Mouse (Mus musculus) kidney, adult 18-20 months (tissue): ENCODE data around the gene Usp50.
A peak's percentile ranks its signal among the peaks of the same experiment; 100 is the strongest.

Experiments
- DNase-seq: peaks from one replicate; pipeline ENCODE4 v3.0.0; 2021

Usp50 gene

DNA sequence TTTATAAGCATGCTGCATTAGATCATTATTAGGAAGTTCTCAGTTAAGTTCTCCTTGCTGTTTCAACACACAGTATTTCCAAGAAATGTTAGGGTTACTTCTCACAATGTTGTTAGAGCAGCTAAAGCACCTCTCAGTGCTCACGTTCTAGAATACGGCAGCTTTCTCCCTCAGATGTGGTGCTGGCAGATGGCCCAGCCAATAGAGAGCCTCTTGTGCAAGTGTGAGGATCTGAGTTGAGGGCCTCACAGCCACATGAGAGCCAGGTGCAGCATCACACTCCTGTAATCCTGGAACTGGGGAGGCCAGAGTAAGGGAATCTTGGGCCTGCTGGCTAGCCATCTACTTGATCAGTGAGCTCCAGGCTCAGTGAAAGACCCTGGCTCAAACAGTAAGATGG, 43.0 kb downstream of the Usp50 start:
- no peak for DNase-seq

DNA sequence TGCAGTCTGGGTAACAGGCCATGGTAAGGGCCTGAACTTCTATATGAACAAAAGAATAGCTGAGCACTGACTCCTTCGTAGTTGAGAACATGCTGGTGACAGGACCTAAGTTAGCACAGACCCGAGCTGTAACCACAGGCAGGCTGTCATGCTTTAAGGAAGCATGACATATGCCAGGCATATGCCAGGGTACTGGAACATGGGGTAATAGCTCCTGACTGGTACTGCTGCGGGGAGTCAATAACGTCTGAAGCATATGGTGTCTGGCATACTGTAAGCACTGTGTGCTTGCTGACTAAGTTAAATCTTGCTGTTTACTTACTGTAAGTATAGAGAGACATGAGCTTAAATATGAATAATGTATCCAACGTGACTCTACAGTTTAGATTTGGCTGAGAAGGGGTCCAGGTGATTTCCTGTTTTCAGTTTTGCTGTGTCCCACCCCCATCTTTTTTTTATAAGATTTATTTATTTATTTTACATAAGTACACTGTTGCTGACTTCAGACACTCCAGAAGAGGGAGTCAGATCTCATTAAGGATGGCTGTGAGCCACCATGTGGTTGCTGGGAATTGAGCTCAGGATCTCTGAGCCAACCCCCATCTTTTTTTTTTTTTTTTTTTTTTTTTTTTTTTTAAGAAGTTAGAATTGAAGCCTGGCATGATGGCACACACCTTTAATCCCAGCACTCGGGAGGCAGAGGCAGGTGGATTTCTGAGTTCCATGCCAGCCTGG, 47.8 kb downstream of the Usp50 start:
- DNase-seq = no peak

DNA sequence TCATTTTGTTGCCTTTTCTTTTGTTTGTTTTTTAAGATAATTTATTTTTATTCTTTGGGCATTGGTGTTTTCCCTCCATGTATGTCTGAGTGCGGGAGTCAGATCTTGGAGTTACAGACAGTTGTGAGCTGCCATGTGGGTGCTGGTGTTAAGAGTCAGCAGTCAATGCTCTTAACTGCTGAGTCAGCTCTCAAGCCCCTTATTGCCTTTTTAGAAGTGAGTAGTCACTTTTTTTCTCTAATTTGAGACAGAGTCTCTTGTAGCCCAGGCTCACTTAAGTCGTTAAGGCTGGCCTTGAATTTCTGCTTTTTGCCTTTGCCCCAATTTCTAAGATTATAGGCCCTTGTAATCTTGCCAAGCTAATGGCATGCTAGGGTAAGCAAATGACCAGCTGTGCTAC, 52.8 kb downstream of the Usp50 start:
- DNase-seq = no peak

DNA sequence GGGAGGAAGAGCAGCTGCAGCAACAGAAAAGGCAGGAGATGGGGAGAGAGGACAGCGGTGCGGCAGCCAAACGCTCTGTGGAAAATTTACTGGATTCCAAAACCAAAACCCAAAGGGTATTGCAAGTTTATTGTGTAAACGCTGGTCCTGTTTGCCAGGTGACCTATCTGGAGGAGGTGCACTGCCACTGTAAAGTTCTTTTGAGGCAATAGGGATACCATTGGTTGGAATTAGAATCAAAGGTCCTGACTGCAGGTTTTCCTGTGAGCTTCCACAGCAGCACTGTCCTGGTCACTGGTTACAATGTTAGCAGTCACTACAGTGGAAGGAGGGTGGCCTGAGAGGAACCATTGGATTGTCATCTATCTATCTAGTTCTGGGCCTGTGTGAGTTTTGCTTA, 54.1 kb downstream of the Usp50 start:
- no peak for DNase-seq

DNA sequence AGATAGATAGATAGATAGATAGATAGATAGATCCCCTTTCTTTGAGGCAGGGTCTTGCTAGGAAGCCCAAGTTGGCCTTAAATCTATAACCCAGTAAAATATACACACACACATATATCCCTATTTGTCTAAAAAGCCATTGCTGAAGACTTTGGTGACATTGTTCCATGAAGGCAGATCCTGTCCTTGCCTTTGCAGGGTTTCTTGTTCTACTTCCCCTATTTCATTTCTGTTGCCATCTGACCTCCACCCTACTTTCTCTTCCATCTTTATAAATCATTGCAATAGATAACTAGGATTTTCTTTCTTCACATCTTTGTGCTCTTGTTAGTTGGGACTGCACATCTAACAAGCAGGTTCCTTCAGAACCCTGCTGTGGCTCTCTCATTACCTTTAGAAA, 70.3 kb downstream of the Usp50 start:
- DNase-seq = no peak

DNA sequence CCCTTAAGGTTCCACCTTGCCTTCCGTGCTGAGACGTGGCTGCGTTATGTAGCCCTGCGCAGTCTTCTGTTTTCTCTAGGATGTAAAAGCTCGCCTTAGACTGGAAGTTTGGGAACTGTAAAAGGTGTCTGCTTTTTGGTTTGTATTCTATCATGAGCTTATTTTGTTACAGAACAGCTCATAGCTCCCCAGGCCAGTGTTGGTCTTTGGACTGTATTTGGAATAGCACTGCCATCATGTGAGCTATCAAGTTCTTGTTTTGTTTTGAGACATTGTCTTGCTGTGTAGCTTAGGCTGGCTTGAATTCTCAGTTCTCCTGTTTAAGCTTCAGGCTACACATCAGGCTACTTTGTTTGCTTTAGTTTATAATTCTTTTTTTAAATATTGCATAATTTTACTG, 70.7 kb downstream of the Usp50 start:
- peak; percentile 30 for DNase-seq

DNA sequence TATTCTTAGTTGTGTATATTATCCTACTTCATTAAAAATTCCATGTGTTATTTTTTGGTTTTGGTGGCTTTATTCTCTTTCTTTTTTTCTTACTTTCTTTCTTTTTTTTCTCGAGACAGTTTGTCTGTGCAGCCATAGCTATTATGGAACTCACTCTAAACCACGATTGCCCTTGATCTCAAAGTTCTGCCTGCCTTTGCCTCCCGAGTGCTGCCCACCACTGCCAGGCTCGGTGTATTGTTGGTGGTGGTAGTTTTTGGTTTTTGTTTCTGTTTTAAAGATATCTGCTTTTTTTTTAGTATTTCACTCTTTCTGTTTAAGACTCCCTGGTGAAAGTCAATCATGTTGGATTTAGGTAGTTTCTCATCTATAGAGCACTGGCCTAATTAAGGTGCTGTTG, 74.9 kb downstream of the Usp50 start:
- DNase-seq = no peak

DNA sequence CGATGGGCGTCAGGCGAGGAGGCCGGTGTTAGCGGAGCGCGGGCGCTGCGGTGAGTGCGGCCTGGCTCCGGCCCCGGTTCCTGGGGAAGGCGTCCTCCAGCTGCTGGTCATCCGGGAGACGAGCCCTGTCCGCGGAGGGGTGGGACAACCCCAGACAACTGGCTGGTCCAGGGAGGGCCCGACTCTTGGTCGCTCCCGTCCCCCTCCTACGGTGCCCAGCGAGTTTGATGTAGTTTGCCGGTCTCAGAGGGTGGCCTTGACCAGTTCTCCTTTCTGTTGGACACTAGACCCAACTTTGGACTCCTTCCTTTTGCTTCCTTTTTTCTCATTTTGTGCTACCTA, 75.9 kb downstream of the Usp50 start:
- DNase-seq = no peak

DNA sequence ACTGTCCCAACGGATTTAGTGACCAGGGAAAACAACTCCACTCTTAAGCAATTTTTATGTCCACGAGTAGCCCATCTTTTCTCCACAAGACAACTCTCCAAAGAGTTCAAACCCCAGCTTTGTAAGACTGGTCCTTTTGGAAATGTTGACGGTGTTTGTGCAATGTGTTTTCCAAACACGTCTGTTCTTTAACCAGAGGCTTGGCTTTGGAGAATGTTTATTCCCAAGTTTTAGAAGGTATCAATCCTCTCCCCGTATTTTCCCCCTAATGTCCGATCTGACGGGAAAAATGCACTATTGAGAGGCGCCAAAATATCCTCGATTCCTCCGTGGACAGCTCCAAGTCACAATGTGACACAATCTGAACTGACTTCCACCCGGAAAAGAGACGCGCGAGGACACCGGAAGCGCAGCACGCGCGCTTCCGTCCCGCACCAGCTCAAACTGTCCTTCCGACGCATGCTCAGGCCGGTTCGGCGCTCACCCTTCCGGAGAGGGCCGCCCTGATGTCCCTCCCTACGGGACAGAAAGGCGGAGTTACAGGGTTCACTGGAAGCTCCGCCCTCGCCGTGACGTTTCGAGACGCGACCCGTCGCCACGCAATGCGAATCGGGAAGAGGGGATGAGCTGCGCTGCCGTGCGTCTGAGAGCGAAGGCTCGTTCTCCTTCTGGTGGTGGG, 76.4 kb downstream of the Usp50 start, which contains the start of gene Usp8:
Gene Usp8, plus strand, starts transcription at position 570 of the 679 bp plus-strand sequence.
- peak; percentile 98 for DNase-seq

DNA sequence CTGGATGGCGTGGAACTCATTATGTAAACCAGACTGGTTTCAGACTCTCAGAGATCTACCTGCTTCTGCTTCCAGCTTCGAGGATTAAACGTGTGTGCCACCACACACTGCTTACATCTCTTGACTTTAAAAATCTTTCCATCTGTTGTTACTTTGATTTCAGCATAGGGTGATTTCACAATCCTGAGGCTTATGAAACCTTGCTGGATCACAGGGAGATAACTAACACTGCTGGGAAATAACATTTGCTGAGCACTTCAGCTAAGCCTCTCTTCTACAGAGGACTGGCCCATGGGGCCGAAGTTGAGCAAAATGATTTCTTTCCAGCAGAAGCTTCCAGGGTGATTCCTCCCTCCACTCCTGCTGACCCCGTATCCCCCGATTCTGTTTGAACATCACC, 88.0 kb downstream of the Usp50 start:
- no peak for DNase-seq

DNA sequence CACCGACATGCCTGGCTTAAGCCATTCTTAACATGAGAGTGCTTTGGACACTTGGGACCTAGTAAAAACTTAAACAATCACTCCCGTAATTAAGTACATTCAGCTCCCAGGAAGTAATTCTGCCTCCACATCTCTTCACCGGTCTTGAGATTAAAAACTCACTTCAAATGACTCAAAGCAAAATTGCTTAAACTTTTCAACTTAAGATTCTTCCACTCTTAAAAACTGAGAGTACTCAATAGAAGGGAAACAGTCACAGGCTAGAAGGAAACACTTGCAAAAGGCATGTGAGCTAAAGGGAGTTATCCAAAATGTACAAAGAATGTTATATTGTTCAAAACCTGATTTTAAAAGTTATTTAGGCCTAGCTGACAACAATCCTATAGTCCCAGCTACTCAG, 92.0 kb downstream of the Usp50 start:
- DNase-seq = no peak

DNA sequence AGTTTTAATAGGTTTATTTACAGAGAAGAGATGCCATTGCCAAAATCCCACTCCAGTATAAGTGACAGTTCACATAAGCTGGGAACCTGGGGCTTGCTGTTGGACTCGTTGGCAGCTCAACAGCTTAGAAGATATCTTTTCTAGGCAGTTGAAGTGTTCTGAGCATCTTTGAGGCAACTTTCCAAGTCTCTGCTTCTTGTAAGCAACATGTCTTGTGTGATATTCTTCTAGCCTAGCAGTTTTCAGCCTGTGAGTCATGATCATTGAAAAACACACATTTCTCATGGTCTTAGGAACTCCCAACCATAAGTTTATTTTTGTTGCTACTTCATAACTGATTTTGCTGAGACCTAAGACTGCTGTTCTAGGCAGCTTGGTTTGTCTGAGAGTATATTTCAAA, 100.3 kb downstream of the Usp50 start:
- DNase-seq = no peak

DNA sequence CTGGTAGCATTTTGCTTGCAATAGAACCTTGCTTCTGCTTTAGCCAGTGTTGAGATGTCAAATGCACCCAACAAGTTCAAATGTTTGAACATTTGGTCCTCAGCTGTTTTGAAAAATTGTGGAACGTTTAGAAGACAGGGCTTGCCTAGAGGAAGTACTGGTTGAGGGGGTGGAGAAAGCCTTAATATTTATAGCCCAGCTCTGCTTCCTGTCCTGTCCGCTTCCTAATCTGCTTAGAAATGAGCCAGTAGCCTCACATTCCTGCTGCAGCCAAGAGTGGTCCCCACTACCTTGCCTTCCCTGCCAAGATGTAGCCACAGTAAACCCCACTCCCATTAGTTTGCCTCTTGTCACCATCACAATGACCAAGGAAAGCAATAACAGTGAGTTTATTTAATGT, 100.9 kb downstream of the Usp50 start:
- DNase-seq = no peak

DNA sequence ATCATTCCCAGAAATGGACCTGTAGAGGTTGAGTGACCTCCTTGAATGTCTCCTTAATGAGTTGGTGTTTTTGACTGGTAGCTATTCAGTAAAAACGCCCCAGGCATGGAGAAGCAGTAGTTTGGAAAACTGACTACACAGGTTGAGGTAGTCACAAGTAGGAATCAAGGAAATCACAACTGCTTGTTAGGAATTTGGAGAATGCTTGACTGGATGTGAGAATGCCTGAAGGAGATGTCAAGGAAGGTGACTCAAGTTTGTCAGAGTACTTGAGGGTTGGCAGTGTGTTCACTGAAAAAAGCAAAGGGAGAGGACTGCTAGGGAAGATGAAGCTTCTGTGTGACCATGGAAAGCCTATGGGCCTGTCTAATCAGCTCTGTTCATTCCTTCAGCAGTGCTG, 105.9 kb downstream of the Usp50 start:
- DNase-seq = no peak

DNA sequence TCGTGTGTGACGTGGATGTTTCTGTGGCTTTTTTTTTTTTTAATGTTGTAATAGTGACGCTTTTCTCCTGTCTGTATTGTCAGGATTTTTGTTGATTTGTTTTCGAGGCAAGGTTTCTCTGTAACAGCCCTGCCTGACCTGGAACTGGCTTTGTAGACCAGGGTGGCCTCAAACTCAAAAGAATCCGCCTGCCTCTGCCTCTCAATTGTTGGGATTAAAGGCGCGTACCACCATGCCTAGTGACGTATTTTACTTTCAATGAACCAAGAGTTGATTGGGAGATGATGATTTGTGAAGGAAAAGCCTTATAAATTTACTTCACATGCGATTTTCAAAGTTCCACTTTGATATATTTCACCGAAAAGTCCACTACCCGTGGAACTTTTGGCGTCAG, 107.2 kb downstream of the Usp50 start, which contains the start of gene Gabpb1:
Gene Gabpb1, minus strand, starts transcription at position 216 of the 394 bp plus-strand sequence.
- no peak for DNase-seq

DNA sequence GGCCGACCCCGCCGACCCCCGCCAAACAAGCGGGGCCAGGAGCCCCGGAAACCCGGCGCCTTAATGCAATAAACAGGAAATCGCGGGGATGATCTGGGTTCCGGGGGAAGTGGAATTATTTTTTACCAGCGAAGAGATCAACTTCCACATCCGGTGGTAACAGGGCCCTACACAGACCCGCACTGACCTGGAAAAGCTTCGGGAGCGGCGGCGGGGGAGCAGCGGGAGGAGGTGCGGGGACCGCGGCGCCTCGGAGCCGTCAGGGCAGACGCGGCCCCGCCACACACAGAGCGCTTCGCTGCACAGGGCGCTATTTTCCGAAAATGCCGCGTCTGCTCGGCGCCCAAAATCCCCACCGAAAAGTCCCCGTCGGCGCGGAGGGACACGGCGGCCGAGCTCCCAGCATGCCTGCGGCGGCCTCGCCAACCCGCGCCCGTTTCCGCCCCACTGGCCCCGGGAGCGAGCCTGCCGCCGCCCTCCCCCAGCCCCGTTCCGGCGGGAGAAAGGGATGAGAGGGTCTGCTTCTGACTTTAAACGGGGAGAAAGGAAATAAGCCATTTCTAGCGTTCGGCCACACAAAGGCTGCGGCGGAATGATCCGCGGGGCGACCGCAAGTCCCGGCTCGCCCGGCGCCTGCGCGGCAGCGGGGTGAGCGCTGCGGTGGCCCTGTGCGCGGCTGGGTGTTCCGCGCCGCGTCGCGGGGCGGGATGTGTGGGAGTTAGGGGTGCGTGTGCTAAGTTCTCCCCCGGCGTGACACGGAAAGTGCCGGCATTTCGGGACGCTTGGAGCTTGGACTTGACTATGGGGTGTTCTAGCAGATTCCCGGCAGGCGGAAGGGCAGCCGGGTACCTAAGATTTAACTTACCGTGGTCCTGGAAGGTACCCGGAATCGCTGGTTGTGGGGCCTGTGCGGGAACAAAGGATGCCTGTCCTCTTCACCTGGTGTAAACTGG, 107.8 kb downstream of the Usp50 start:
- DNase-seq = peak; percentile 94

DNA sequence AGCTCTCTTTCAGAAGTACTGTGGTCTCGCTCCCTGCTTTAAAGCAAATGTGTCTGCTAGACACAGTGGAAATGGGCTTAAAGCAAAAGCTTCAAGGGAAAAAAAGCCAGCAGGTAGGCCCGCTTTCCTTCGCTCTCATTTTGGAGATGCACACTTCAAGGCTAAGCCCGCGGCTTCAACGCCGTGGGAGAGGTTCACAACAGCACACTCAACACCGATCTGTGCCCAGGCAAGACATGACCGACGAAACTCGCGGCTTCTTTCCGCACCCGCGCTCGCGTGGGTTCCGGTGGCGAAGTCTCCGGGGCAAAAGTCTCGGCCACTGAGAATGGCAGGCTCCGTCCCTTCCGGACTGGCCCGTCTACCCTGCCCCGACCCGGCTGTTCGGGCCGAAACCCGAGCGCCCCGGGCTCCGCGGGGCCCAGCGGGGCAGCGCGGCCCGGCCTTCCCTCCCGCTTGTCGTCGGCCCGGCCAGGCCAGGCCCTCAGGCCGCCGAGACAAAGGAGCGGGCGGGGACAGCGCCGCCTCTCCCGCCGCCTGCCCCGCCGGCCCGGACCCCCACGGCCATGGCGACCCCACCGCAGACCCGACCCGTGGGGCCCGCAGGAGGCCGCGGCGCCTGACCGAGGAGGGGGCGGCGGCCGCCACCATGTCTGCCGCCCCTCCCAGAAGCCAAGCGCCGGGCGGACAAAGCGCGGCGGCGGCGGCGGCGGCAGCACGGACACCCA, 108.7 kb downstream of the Usp50 start:
- DNase-seq = peak; percentile 73

DNA sequence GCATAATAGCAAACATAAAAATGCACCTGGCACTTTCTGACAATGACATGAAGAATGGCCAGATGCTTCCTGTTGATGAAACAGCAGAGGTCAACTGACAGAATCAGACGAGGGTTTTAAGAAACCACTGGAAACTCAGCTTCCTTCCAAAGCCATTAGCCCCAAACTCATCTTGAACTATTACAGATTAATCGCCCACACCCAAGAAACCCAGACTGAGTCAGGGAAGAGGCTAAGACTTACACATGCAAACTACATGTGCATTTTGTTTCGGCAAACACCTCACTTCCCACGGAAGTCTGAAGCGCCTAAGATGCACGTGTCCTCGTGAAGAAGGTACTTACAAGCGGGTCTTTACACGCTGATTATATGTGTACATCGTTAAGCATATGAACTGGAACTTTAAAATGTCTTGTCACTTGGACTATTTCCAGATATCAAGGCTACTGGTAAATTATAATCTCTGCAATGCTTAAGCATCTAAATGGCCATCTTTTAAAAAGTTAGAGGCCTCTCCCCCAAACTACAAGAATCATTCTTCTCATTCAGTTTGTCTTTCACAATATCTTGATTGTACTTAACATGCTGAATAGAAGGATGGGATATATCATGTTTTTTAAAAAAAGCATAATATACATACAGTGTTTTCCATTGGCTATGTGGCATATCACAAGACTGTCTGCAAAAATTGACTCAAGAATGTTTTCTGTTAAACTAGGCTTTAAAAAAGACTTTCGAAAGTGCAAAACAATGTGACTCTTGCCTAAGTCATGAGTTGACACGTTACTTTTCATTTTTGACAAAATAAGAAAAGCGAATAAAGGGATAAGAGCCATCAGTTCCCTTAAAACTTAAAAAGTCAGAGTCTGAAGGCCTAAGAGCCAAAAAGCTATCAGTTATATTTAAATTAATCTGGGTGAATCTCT, 109.7 kb downstream of the Usp50 start:
- DNase-seq = no peak

DNA sequence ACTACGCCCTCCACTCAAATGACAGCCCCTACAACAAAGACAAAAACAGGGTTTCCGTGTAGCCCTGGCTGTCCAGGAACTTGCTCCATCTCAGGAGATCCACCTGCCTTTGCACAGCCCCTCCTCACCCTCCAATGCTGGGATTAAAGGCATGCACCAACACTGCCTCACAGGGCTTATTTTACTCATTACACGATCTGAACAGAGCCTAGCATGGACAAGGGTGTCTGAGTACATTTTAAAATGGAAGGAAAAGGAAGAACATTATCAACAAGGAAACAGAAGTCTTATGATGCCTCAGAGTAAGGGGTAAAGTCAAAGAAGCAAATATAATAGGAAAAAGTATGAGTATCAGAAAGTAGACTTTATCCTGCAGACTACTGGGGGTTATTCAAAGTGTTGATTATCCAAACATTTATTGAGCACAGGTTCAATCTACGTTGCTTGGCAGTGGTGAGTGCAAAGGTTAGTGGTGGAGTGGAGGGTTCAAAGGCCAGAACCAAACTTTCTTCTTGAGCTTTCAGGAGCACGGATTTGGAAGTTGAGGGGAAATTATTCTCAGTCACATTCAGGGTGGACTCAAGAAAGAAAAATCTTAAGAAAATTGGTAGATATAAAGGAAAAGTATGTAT, 114.5 kb downstream of the Usp50 start:
- DNase-seq = no peak

DNA sequence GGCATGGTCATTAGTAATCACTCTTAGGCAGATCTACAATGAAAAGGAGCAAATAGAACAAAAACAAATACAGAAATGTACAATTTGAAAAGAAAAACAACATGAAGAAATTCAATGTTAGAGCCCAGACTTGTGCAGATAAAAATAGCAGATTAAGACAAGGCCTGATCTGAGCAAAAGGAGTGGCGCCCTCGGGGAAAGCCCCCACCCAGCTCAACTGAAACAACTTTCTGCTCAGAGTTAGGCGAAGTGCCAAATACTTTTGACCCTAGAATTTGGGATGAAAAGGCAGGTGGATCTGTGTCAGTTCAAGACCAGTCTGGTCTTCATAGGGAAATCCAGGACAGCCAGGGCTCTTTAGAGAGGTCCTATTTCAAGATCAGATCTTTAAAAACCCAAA, 117.3 kb downstream of the Usp50 start:
- DNase-seq = no peak

DNA sequence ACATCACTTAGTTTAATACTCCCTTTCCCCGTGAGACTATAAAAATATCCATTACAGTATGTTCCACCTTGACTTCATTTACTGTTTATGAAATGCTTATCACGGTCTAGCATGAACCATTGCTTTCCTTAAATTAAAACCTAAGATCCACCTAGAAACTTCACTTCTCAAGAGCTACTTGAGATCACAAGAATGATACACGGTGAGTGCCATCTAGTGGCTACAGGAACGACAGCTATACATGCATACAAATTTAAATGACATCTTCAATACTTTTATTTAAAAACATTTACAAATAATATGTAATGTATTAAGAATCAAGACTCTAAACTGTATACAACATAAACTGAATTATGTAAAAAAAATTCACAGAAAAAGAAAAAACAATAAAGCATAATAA, 119.8 kb downstream of the Usp50 start:
- DNase-seq = no peak
